Mouse (Mus musculus): ENCODE data around the gene Adamts5.

Gene Adamts5

GRCm38 (mm10) chr16:85819808-85820458, 81.7 kb downstream of the Adamts5 start:
- no peak for DNase-seq

GRCm38 (mm10) chr16:85814116-85814515, 87.5 kb downstream of the Adamts5 start:
- DNase-seq, result no peak

- peak; percentile 42 for DNase-seq
Observed at GRCm38 (mm10) chr16:85807626-85808025, 94.0 kb downstream of the Adamts5 start.

GRCm38 (mm10) chr16:85807072-85807471, 94.6 kb downstream of the Adamts5 start:
- peak; percentile 43 for DNase-seq
